Mouse (Mus musculus) kidney, embryonic 15.5 days (tissue): ENCODE results near the gene Zfp609. TPM values are rescaled to one million over a fixed set of nuclear protein-coding genes. Genes with fewer than 3 reads are reported as not detected.

Source experiments
- polyA plus RNA-seq: library from polyadenylated mRNA; unstranded; fragments of >200 nt; fragmentation: Nextera tagmentation; extraction: Ambion mirVana; gene quantifications from 2 replicates; pipeline ENCODE4 v1.2.1, GENCODE M21; 2015

The Zfp609 gene
- polyA plus RNA-seq, 1 experiment from 2014 or later, result 7.4 TPM

Other genes with a start within 250 kb of the Zfp609 start
- gene Plekho2, start 247.5 kb downstream of the Zfp609 start, polyA plus RNA-seq, result 14.9 and 20.0 TPM in 2 replicates
- gene Pif1, start 240.4 kb downstream of the Zfp609 start, polyA plus RNA-seq, result 12.7 and 17.5 TPM in 2 replicates
- 29.8 and 30.3 TPM in 2 replicates for gene Rbpms2, start 197.9 kb downstream of the Zfp609 start, polyA plus RNA-seq
- 299 and 308 TPM in 2 replicates for gene Oaz2, start 159.6 kb downstream of the Zfp609 start, polyA plus RNA-seq
- gene Pclaf, start 62.7 kb upstream of the Zfp609 start, polyA plus RNA-seq, result 244 and 272 TPM in 2 replicates
- 33.3 and 33.8 TPM in 2 replicates for gene Trip4, start 81.2 kb upstream of the Zfp609 start, polyA plus RNA-seq
- 16.5 and 16.6 TPM in 2 replicates for gene Csnk1g1, start 81.4 kb upstream of the Zfp609 start, polyA plus RNA-seq
- 631 and 634 TPM in 2 replicates for gene Ppib, start 232.7 kb upstream of the Zfp609 start, polyA plus RNA-seq
- 1.4 and 2.3 TPM in 2 replicates for gene Snx22, start 242.2 kb upstream of the Zfp609 start, polyA plus RNA-seq